Mouse (Mus musculus) embryonic fibroblast, embryonic 13.5 days (primary cell): ENCODE measurements around the gene Dusp1. TPM values are rescaled to one million over a fixed set of nuclear protein-coding genes. Genes with fewer than 3 reads are reported as not detected.
A peak's percentile ranks its signal among the peaks of the same experiment; 100 is the strongest.

Experiments used
- H3K27ac ChIP-seq: 2 replicates; pipeline ENCODE4 v1.5.1; 2012; ENCODE audit warnings: low read length, control low read depth, inconsistent platforms; ENCODE audit not compliant: insufficient read depth
- H3K4me1 ChIP-seq: 2 replicates; pipeline ENCODE4 v1.6.1; 2011; ENCODE audit warnings: low read length; ENCODE audit not compliant: control insufficient read depth, insufficient read depth
- H3K4me3 ChIP-seq: 2 replicates; pipeline ENCODE4 v1.5.1; 2011; ENCODE audit warnings: mild to moderate bottlenecking, control low read depth, low read length; ENCODE audit not compliant: insufficient read depth
- CTCF ChIP-seq: IDR thresholded peaks from 2 replicates; pipeline ENCODE4 v1.5.1; 2011; ENCODE audit warnings: mild to moderate bottlenecking, control low read depth, low read length, moderate library complexity, borderline replicate concordance; ENCODE audit not compliant: insufficient read depth
- POLR2A ChIP-seq: IDR thresholded peaks from 2 replicates; pipeline ENCODE4 v1.6.1; 2011; ENCODE audit warnings: low read depth, mild to moderate bottlenecking, control low read depth, low read length, moderate library complexity
- polyA plus RNA-seq: library from polyadenylated mRNA; stranded (reverse); fragments of >200 nt; gene quantifications from 2 replicates; pipeline ENCODE4 v1.2.4, GENCODE M21; 2011; ENCODE audit warnings: low read depth; ENCODE audit not compliant: missing spikeins, insufficient read length

Dusp1 gene
- polyA plus RNA-seq, 1 experiment = 36.3 TPM

DNA sequence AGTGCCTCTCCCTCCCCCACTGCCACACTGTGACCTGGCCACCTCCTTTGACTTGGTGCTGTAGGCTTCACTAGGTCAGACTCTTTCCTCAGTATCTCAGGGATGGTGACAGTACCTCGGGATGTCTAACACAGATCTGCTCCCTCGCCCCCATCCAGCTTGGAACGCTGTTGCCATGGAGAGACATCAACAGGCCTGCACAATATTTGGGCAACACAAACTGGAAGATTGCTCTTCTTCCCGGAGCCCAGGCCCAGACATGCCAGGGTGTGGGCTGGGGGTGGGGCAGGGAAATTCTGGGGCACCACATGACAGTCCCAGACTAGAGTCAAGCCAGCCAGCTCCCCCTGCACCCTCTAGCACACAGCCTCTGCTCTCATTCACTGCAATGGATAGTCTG lies 83.3 kb downstream of the Dusp1 start:
- Histone ChIP-seq H3K27ac (no peak overlapping the region), H3K4me3 (no peak overlapping the region), H3K4me1 (peaks cover 3% of the 10 kb centered on the region)
- TF ChIP-seq CTCF (no peak), POLR2A (no peak)

DNA sequence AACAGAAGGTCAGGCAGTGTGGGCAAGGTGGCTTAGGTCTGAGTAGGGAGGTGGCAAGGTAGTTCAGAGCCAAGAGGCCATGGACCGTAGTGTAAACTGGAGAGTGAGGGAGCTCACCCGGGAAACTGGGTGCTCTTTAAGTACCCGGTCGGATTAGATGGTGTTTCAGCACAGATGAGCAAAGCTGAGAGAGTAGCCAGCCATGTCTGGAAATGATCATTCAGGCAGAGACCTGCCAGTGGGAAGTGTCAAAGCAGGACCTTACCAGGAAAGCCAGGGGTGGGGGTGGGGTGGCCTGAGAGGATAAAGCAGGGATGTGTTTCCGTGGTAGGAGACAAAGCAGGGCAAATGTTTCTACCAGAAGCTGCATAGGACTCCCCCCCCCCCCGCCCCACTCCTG lies 85.1 kb downstream of the Dusp1 start:
- Histone ChIP-seq H3K27ac (no peak overlapping the region), H3K4me1 (peaks cover 3% of the 10 kb centered on the region), H3K4me3 (no peak overlapping the region)
- TF ChIP-seq POLR2A (no peak), CTCF (no peak)

DNA sequence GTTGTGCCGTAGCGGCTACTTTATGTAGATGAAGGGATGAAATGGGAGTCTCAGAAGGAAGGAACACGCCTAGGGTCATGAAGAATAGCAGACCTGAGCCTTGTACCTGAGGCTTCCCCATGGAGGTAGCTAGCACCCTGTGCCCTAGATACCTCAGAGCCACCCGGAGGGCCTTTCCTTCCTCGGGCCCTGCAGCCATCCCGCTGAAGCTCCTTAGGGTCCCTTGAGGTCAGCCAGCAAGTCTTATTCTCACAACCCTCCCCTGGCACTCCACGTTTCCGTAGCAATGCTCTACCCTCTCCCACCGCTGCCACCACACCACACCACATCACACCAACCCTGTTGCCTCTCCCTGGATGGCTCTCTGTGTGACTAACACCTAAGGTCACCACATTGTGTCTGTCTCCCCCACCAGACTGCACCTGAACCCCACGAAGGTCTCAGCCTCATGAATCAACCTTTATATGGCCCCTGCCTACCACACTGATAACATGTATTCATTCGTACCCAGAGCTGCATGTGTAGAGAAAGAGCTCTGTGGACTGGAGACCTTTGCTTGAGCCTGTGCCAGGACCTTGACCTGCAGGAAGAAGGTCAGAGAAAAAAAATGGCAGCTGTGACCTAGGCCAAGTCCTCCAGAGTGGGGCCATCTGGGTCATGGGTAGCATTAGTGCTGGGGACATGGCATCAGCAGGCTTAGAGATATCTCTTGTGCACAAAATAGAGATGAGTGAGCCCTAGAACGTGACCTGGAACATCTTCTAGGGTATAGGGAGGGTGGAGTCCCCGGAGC lies 93.6 kb downstream of the Dusp1 start:
- no peak for TF ChIP-seq CTCF
- TF ChIP-seq POLR2A = no peak
- H3K4me1 ChIP-seq = no peaks in the 10 kb centered on the region

DNA sequence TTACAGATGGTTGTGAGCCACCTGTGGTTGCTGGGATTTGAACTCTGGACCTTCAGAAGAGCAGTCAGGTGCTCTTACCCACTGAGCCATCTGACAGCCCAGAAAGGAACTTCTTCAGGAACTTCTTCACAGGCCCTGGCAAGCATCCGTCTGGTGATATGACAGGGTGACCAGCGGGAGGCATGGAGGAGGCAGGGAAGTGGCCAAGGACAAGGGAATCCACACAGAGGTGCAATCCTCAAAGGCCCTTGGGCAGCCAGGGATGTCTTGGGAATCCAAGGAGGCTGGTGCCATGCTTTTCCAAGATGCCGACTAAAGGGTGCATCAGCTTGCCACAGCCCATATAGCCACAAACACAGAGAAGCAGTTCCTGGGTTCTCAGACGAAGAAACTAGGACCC lies 94.3 kb downstream of the Dusp1 start:
- H3K4me1 ChIP-seq = no peaks in the 10 kb centered on the region
- H3K4me3 ChIP-seq = no peak overlapping the region
- H3K27ac ChIP-seq = no peak overlapping the region
- TF ChIP-seq POLR2A = no peak
- no peak for TF ChIP-seq CTCF

More for the DNA sequence above, 93.6 kb downstream of the Dusp1 start:
- Histone ChIP-seq H3K27ac (no peak overlapping the region), H3K4me3 (no peak overlapping the region)

DNA sequence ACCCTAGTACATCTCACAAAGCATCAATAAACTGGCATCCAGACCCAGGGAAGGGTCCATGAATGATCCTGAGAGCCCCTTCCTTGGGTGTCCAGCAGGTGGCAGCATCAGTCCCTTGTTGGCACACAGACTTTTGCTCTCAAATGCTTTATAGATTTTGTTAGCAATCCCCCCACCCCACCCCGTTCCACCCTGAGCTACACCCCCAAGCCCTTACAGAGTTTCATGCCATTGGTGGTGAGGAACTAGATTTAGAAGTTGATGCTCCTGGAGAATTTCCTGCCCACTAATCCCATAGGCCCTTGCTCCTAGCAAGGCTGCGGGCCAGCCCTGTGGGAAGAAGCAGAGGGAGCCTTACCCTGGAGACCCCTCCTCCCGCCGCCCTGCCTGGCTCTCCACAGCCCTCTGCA lies 95.2 kb downstream of the Dusp1 start:
- no peaks in the 10 kb centered on the region for H3K4me1 ChIP-seq
- no peak overlapping the region for H3K27ac ChIP-seq
- TF ChIP-seq CTCF (peak; percentile 68), POLR2A (no peak)
- H3K4me3 ChIP-seq = no peak overlapping the region

DNA sequence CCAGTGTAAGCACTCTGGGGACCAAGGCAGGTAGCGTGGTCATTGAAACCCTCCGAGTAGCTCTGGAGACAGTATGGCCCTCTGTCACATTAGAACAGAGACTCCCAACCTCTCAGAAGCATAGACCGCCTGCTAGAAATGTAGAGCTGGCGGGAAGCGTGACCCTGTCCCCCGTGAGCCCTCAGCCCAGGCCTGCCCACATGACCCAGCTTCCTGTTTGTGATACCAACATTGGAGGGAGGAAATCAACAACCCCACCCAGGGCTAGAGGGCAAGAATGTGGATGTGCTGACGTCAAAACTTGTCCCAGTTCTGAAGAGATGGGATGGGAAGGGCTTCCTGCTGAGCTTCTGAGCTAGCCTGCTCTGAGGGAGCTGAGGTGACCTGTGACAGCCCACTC lies 97.0 kb downstream of the Dusp1 start:
- H3K27ac ChIP-seq = no peak overlapping the region
- TF ChIP-seq CTCF (no peak), POLR2A (no peak)
- no peaks in the 10 kb centered on the region for H3K4me1 ChIP-seq
- no peak overlapping the region for H3K4me3 ChIP-seq

DNA sequence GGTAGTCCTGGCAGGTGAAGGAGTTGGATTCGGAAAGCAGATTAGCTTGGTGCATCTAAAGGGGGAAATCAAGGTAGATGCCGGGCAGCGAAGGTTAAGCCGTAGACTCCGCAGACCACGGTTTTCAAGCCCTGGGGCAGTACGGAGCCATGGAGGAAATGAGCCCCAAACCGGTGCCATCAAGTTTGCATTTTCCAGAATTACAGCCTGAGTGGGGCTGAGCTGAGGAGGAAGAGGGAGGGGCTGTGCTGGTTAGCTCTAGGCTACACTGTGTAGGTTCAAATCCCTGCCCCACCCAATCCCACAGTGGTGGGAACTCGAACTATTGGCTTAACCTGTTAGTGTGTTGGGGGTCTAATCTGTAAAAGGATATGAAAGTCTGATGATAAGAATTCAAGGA lies 97.4 kb downstream of the Dusp1 start:
- no peaks in the 10 kb centered on the region for H3K4me1 ChIP-seq
- TF ChIP-seq CTCF = no peak
- TF ChIP-seq POLR2A = no peak
- no peak overlapping the region for H3K4me3 ChIP-seq
- no peak overlapping the region for H3K27ac ChIP-seq

DNA sequence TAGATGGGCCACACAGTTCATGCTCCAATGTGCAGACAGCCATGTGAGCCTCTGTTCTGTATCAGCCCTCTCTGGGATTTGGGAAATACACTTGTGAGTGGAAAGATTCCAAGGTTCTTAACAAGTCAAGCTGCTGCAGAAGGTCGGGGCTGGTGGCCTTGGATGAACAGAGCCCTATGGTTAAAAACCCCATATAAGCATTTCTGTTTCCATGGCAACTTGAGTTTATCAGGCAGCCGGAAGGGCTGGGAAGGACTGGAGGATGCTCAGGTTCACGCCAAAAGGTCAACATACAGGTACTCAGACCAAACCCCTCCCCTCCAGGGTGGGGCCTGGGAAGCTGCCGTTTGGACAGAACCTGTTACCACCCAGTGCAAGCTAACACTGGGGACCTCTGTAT lies 97.9 kb downstream of the Dusp1 start:
- H3K27ac ChIP-seq = no peak overlapping the region
- H3K4me3 ChIP-seq = no peak overlapping the region
- no peaks in the 10 kb centered on the region for H3K4me1 ChIP-seq
- TF ChIP-seq CTCF = no peak
- TF ChIP-seq POLR2A = no peak

DNA sequence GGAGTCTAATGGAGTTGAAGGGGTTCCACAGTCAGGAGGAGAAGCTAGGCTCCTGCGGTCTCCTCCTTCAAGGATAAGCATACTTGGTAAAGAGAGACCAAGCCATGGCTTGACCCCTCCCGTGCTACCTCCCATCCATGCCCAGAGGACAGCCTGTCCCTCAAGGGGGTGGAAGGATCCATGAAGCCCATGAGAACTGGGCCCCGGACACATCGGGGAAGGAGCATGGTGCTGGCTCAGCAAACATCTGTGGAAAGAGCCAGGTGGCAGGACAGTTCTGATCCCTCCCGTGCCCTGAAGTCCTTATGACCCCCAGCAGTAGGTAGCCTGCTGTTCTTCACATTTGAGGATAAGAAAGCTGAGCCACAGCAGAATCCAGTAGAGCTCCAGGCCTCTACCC lies 98.5 kb downstream of the Dusp1 start:
- no peak for TF ChIP-seq POLR2A
- no peak for TF ChIP-seq CTCF
- no peak overlapping the region for H3K27ac ChIP-seq
- no peaks in the 10 kb centered on the region for H3K4me1 ChIP-seq
- no peak overlapping the region for H3K4me3 ChIP-seq

DNA sequence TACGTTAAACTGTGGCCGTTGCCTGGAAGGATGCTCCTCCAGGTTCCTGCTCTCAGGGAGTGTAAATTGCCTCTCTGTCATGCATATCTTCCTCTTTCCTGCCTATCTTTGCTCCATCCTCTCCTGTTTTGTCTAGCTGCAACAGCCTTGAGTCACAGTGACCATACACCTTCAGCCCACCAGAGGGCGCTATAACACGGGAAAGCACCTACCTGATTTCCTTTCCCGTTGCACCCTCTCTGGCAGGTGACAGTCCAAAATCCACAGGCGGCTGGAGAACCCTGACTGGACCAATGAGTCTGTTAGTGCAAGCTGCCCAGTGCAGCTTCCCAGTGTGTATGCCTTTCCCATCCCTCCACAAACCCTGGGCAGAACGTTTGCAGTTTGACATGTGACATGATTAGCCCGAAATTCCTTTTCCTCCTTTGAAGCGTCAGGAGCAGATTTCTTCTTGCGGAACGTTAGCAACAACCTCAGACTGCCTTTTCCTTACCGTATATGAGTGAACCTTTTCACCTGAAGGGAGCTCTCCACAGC lies 99.2 kb downstream of the Dusp1 start:
- TF ChIP-seq POLR2A (no peak), CTCF (peak; percentile 92)
- H3K4me1 ChIP-seq = no peaks in the 10 kb centered on the region
- no peak overlapping the region for H3K27ac ChIP-seq
- H3K4me3 ChIP-seq = no peak overlapping the region
